Mouse (Mus musculus) right cerebral cortex, postnatal 10 days (tissue): ENCODE data around the gene Coro1c.

ENCODE experiments used
- DNase-seq, 2 experiments: peaks; one replicate each; pipeline ENCODE4 v3.0.0; 2021; ENCODE audit warnings: low spot score in 2 of 2

Gene Coro1c

GRCm38 (mm10) chr5:113856631-113857030 lies 51.9 kb downstream of the Coro1c start:
- DNase-seq = no peak

- peak; percentile 67 to 78 for DNase-seq
These were observed 52.9 kb downstream of the Coro1c start for GRCm38 (mm10) chr5:113855696-113856095.

- no peak for DNase-seq
These were observed 53.4 kb downstream of the Coro1c start for GRCm38 (mm10) chr5:113855117-113855516.

GRCm38 (mm10) chr5:113854494-113854893 lies 54.1 kb downstream of the Coro1c start:
- peak; percentile 78 to 85 for DNase-seq

- no peak for DNase-seq
These were observed 55.0 kb downstream of the Coro1c start for GRCm38 (mm10) chr5:113853541-113853940.

- DNase-seq = no peak
These were observed 56.1 kb downstream of the Coro1c start for GRCm38 (mm10) chr5:113852463-113852862.

- DNase-seq = no peak
These were observed 57.8 kb downstream of the Coro1c start for GRCm38 (mm10) chr5:113850680-113851230.

GRCm38 (mm10) chr5:113847636-113848035 lies 60.9 kb downstream of the Coro1c start:
- DNase-seq = no peak

- DNase-seq = no peak
These were observed 61.9 kb downstream of the Coro1c start for GRCm38 (mm10) chr5:113846656-113847055.

- DNase-seq = no peak
These were observed 62.9 kb downstream of the Coro1c start for GRCm38 (mm10) chr5:113845627-113846026.

GRCm38 (mm10) chr5:113844721-113845120 lies 63.8 kb downstream of the Coro1c start:
- DNase-seq = peak in 1 of 2 experiments; percentile 81

GRCm38 (mm10) chr5:113844106-113844505 lies 64.5 kb downstream of the Coro1c start:
- no peak for DNase-seq

- DNase-seq = no peak
These were observed 65.7 kb downstream of the Coro1c start for GRCm38 (mm10) chr5:113842906-113843305.

- no peak for DNase-seq
These were observed 66.3 kb downstream of the Coro1c start for GRCm38 (mm10) chr5:113842244-113842643.

GRCm38 (mm10) chr5:113841243-113842225 lies 67.0 kb downstream of the Coro1c start:
- DNase-seq = no peak

- no peak for DNase-seq
These were observed 68.1 kb downstream of the Coro1c start for GRCm38 (mm10) chr5:113840443-113840842.

GRCm38 (mm10) chr5:113836961-113837360 lies 71.6 kb downstream of the Coro1c start:
- no peak for DNase-seq

GRCm38 (mm10) chr5:113833316-113833947 lies 75.1 kb downstream of the Coro1c start:
- no peak for DNase-seq

- DNase-seq = no peak
These were observed 76.1 kb downstream of the Coro1c start, which contains the start of gene Selplg for GRCm38 (mm10) chr5:113832490-113832901. Selplg (minus strand) TSS chr5:113832644.

GRCm38 (mm10) chr5:113831741-113832140 lies 76.8 kb downstream of the Coro1c start:
- no peak for DNase-seq

- no peak for DNase-seq
These were observed 77.8 kb downstream of the Coro1c start for GRCm38 (mm10) chr5:113830796-113831195.

- peak; percentile 66 to 67 for DNase-seq
These were observed 78.3 kb downstream of the Coro1c start for GRCm38 (mm10) chr5:113830292-113830643.
